Mouse (Mus musculus) cerebellum, adult 11 months (tissue): ENCODE data around the gene Rnf224.

Source experiments
- DNase-seq: peaks from one replicate; pipeline ENCODE4 v3.0.0; 2022

Rnf224 gene

GRCm38 (mm10) chr2:25255284-25255779 lies 18.7 kb upstream of the Rnf224 start, which contains the start of gene Tmem203:
Gene Tmem203 (plus strand): TSS chr2:25255439.
- peak; percentile 77 for DNase-seq

- no peak for DNase-seq
Measured at GRCm38 (mm10) chr2:25252331-25252730, 15.7 kb upstream of the Rnf224 start.

- DNase-seq = no peak
Measured at GRCm38 (mm10) chr2:25246183-25247072, 9.8 kb upstream of the Rnf224 start, which contains the start of gene AL732309.1. Gene AL732309.1 (minus strand): TSS chr2:25246863.

GRCm38 (mm10) chr2:25244144-25244543 lies 7.6 kb upstream of the Rnf224 start:
- no peak for DNase-seq

- DNase-seq = no peak
Measured at GRCm38 (mm10) chr2:25243342-25243741, 6.8 kb upstream of the Rnf224 start.

- peak; percentile 53 for DNase-seq
Measured at GRCm38 (mm10) chr2:25242101-25242506, 5.5 kb upstream of the Rnf224 start, which contains the start of the genes Rnf208 and Cysrt1. Gene Rnf208 (plus strand): TSS chr2:25242255. Gene Cysrt1 (minus strand): TSS chr2:25242452.

DNA sequence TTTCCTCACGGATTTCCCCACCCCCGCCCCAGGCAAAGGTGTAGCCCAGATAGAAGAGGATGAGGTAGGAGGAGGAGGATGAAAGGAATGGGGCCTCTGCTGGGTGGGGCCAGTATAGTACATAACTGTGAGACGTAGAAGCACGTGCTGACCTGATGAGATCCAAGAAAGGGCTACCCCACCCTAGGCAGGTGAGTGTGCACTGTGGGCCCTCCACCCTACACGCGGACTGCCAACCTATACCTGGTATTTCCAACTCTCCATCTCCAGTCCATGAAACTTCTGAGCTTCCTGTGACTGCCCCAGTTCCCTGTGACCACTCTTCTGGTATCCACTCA lies 4.8 kb upstream of the Rnf224 start:
- DNase-seq = no peak

GRCm38 (mm10) chr2:25240723-25241437 lies 4.3 kb upstream of the Rnf224 start:
- peak; percentile 65 for DNase-seq

- no peak for DNase-seq
Measured at GRCm38 (mm10) chr2:25240310-25240709, 3.7 kb upstream of the Rnf224 start.

DNA sequence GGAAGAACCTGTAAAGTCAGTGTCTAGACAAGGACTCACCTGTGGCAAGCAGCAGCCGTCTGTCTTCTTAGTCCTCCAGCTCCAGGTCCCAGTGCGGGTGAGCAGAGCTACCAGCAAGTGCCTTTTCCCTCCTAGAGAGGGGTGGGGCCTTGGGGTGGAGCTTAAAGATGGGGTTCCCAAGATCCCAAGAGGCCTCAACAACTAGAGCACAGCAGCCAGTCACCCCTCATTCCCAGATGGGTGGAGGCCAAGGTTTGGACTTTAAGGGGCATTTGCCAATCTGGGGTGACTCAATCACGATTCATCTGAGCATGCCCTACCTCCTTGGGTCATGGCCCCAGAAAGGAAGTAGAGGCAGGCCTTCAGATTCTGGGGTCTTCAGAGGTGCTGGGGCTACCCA lies 3.2 kb upstream of the Rnf224 start:
- no peak for DNase-seq

DNA sequence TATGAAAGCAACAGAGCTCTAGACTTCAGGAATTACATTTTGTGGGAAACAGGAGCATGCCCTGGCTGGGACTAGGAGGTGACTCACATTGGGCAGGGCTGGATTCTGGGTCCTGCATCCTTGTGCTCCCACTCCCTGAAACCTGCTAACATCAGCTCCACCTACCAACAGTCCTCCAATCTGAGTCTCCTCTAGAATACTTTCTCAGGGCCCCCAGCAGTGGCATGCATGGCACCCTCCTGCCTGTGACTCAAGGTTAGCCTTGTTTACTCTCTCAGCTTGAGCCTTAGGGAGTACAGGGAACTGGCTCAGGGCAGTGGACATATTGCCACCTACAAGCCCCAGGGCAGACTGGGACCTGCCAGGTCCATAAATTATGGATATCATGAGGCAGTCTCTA lies 1.5 kb upstream of the Rnf224 start:
- DNase-seq = no peak

DNA sequence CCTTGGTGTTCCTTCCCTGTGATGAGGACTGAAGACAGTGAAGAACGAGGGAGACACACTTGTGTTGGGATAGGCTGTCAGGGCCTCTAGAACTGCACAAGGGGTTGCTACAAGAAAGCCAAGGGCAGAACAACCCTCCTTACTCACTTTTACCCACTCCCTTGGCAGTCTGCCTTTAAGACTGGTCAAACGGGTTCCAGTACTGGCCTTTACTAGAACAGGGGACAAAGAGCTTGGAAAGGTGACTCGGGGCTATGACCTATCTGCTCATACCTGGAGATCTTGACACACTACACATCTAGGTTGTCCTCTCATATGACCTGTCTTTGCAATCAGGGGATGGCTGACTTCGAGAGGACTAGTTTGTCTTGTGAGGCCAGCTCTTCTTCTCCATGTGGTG lies 935 bp upstream of the Rnf224 start:
- no peak for DNase-seq

DNA sequence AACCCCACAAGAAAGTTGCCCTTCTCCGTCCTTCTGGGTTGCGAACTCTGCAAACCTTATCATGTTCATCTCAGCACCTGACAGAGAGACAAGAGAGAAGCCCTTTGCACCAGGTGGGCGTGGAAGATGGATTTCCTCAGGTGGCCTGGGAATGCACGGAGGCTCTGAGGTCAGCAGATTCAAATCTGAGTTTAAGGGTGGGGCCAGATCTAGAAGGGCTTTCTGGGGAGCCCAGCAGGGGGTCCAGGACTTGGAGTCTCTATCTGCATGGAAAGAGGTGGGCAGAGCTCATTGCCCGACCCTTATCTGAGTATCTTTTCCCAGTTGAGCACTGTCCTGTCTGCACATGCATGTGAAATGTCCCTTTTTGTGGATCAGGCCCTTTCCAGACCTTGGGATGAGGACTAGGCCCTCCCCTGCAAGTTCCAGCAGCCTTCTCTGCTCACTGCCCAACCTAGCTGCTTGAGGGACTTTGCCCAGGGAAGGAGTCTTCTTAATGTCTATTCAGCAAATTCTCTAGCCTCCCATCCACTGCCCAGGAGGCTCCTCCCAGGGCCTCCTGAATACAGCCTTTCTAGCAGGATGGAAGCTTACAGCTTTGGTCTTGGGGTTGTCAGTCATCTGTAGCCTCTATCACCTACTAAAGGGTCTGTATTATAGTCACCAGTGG lies 1.9 kb downstream of the Rnf224 start:
- DNase-seq = no peak

DNA sequence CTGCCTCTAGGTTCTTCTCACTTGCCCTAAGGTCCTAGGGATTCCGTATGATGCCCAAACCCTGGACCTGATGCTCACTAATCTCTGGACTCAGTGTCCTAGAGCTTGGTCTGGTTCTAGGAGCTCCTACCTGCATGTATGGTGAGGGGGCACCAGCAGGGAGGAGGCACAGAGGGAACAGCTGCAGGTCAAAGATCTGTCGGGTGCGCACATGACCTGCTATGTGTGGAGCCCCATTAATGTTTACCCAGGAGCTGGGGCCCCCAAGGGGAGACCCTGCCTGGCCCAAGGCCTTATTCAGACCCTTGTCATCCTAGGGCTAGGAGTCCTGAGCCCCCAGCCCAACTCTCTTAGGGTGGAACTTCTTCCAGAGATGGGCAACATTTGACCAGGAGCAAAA lies 2.5 kb downstream of the Rnf224 start, which contains the start of gene Slc34a3:
TSS of gene Slc34a3 (minus strand) at position 315 of the 400 bp plus-strand sequence.
- DNase-seq = no peak

GRCm38 (mm10) chr2:25233421-25233820 lies 3.2 kb downstream of the Rnf224 start:
- DNase-seq = no peak

DNA sequence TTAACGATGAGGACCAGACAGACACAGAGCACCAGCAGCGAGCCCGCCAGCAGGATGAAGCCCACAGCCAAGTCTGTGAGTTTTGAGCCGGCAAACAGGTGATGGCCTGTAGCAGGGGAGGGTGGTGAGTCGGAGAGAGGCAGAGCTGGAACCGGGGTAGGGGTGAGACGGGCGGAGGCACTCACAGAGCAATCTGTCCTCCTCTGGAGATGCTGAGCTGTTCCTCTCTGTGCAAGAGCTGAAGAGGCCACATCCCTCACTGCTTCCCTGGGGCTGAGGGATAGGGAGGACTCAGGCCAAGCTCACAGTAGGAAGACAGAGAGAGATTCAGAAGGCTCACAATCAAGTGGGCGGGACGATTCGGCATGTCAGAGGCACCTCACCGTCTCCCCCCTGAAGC lies 5.5 kb downstream of the Rnf224 start:
- no peak for DNase-seq

GRCm38 (mm10) chr2:25230581-25230980 lies 6.0 kb downstream of the Rnf224 start:
- no peak for DNase-seq

GRCm38 (mm10) chr2:25229582-25229981 lies 7.0 kb downstream of the Rnf224 start:
- DNase-seq = no peak

DNA sequence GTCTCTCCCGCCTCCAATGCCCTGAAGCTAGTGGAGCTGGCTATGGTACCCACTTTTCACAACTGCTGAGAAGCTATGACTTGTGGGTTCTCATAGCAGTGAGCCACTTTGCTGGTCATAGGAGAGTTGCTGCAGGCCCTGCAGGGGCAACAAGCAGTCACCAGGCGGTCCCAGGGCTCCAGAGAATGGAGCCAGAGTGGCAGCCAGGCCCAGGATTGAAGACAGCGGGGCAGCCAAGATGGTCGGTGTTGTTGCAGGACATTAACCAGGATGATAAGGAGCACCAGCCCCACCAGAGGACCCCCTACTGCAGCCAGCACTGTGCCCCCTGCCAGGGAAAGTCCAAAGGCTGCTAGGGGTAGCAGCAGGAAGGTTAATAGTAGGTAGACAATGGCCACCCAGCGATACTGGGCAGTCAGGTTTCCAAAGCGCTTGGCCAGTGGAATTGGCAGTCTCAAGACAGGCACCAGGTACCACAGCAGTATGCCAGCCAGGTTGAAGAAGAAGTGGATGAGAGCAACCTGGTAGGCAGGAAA lies 7.5 kb downstream of the Rnf224 start:
- DNase-seq = no peak

GRCm38 (mm10) chr2:25228431-25228889 lies 8.1 kb downstream of the Rnf224 start:
- peak; percentile 86 for DNase-seq

DNA sequence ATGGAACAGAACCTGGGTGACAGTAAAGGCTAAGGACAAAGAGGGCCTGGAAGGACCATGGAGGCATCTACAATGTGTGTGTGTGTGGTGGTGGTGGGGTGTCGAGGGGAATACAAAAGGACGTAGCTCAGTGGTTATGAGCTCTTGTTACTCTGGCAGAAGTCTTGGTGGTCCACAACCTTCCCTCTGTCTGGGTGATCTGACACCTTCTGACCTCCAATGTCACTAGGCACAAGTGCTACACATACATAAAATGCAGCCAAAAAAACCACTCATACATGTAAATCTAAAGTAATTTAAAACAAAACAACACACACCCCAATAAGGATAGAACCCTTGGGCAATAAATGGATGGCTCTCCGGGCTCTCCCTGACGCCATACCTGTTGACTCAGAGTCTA lies 9.2 kb downstream of the Rnf224 start:
- DNase-seq = no peak

DNA sequence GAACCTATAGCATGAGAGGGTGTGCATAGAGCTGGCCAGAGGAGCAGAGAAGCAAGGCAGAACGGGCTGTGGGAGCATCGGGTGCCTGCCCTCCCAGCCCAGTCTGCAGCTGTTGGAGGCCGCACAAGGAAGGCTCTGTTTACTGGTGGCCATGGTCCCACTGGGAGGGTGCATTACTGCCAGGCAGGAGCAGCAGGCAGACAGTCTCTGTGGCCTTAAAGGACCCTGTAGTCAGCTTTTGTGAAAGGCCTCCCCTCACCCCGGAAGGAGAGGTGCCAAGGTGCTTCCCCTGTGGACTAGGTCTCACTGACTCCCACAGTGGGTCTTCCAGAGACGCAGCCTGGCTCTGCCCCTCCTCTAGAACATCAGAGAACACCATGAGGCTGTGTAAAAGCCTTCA lies 9.7 kb downstream of the Rnf224 start:
- DNase-seq = peak; percentile 48
